Mouse (Mus musculus) macrophage (primary cell): ENCODE measurements around the gene Lypd6. TPM values are rescaled to one million over a fixed set of nuclear protein-coding genes. Genes with fewer than 3 reads are reported as not detected.

Experiments used
- H3K27ac ChIP-seq: fragments of 350-480 bp; formaldehyde crosslinking; 2 replicates; pipeline ENCODE4 v1.9.0; 2021
- H3K36me3 ChIP-seq: fragments of 350-480 bp; formaldehyde crosslinking; 2 replicates; pipeline ENCODE4 v1.9.0; 2021; ENCODE audit errors: inconsistent target
- H3K4me3 ChIP-seq: fragments of 350-480 bp; formaldehyde crosslinking; 2 replicates; pipeline ENCODE4 v1.9.0; 2021; ENCODE audit errors: inconsistent target
- H3K79me2 ChIP-seq: fragments of 350-480 bp; formaldehyde crosslinking; 2 replicates; pipeline ENCODE4 v1.9.0; 2021; ENCODE audit errors: inconsistent target
- WGBS: methylation state at CpG from one replicate; pipeline ENCODE4 v1.1.7; 2026; ENCODE audit warnings: inconsistent platforms; ENCODE audit not compliant: missing documents; 5-methylcytosine and 5-hydroxymethylcytosine counted together
- polyA plus RNA-seq: library from polyadenylated mRNA; stranded (reverse); fragments of 250-400 nt; gene quantifications from 3 replicates; pipeline ENCODE4 v1.2.4, GENCODE M21; 2018; ENCODE audit warnings: inconsistent platforms

Lypd6 gene
- polyA plus RNA-seq, 1 experiment from 2014 or later = not detected

- Histone ChIP-seq H3K4me3 (no peak overlapping the region), H3K79me2 (no peaks in the 10 kb centered on the region), H3K36me3 (no peaks in the 10 kb centered on the region), H3K27ac (no peak overlapping the region)
- 82% methylated on average over 3 of the region's 3 CpGs for WGBS
Measured at GRCm38 (mm10) chr2:50087761-50088160, 21.5 kb downstream of the Lypd6 start.

GRCm38 (mm10) chr2:50096336-50096735, 30.1 kb downstream of the Lypd6 start:
- WGBS = 73% methylated on average over 3 of the region's 3 CpGs
- H3K4me3 ChIP-seq = no peak overlapping the region
- H3K27ac ChIP-seq = no peak overlapping the region
- H3K79me2 ChIP-seq = no peaks in the 10 kb centered on the region
- no peaks in the 10 kb centered on the region for H3K36me3 ChIP-seq

- no peak overlapping the region for H3K4me3 ChIP-seq
- no peak overlapping the region for H3K27ac ChIP-seq
- WGBS = 25% methylated on average over 9 of the region's 9 CpGs
- no peaks in the 10 kb centered on the region for H3K79me2 ChIP-seq
- no peaks in the 10 kb centered on the region for H3K36me3 ChIP-seq
Measured at GRCm38 (mm10) chr2:50100364-50101151, 34.3 kb downstream of the Lypd6 start.

- no peak overlapping the region for H3K4me3 ChIP-seq
- H3K27ac ChIP-seq = no peak overlapping the region
- H3K36me3 ChIP-seq = no peaks in the 10 kb centered on the region
- WGBS = 82% methylated on average over 1 of the region's 1 CpGs
- H3K79me2 ChIP-seq = no peaks in the 10 kb centered on the region
Measured at GRCm38 (mm10) chr2:50101152-50101450, 34.9 kb downstream of the Lypd6 start.

DNA sequence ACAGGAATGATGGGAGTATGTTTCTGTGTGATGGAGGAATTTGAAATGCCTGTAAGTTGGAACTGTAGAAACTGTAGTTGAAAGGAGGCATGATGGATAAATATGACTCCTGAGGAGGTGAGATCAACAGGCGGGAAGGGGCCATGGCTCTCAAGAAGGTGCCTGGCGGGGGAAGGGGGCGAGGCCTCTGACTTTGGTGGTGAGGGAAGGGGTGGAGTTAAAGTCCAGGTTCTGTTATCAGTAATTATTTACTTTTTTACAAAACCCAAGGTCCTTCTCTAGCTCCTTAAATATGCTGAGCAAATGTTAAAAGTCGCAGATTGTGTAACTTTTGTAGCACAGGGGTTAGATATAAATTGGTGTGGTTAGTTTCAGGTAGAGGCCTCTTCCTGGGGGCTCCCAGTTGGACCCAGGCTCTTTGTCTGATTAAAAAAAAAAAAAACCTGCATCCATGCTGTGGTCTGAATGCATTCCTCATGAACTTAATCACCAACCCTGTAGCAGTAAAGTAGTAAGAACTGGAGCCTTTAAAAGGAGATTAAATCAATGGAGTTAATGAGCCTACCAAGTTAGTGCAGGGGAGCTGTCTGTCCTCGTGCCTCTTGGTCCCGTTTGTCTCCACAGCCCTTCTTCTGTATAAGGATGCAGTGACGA, 37.7 kb downstream of the Lypd6 start:
- Histone ChIP-seq H3K36me3 (no peaks in the 10 kb centered on the region), H3K4me3 (no peak overlapping the region), H3K27ac (no peak overlapping the region), H3K79me2 (no peaks in the 10 kb centered on the region)
- 85% methylated on average over 7 of the region's 7 CpGs for WGBS

DNA sequence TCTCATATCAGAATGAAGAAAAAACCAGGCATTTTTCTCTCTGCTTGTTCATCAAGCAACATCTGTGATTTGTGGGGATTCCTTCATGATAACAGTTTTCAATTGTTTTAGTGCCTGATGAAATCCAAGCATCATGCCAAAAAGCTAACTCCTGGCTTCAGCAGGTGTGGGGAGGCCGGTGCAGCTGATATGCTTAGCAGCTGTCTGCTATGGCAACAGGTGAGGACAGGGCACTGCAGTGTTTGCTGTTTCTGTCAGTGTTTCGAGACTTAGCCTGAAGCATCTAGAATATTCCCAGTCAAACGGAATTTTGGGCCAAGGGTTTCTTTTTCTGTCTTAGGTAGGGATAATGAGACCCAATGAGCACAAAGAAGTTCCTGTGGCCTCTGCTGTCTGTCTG, 39.4 kb downstream of the Lypd6 start:
- no peak overlapping the region for H3K27ac ChIP-seq
- WGBS = 93% methylated on average over 3 of the region's 3 CpGs
- no peaks in the 10 kb centered on the region for H3K36me3 ChIP-seq
- H3K4me3 ChIP-seq = no peak overlapping the region
- H3K79me2 ChIP-seq = no peaks in the 10 kb centered on the region

GRCm38 (mm10) chr2:50105992-50106391, 39.8 kb downstream of the Lypd6 start:
- WGBS = 97% methylated on average over 3 of the region's 3 CpGs
- no peak overlapping the region for H3K4me3 ChIP-seq
- H3K36me3 ChIP-seq = no peaks in the 10 kb centered on the region
- H3K79me2 ChIP-seq = no peaks in the 10 kb centered on the region
- H3K27ac ChIP-seq = no peak overlapping the region

- WGBS = 72% methylated on average over 3 of the region's 3 CpGs
Measured at GRCm38 (mm10) chr2:50106879-50107278, 40.6 kb downstream of the Lypd6 start.

DNA sequence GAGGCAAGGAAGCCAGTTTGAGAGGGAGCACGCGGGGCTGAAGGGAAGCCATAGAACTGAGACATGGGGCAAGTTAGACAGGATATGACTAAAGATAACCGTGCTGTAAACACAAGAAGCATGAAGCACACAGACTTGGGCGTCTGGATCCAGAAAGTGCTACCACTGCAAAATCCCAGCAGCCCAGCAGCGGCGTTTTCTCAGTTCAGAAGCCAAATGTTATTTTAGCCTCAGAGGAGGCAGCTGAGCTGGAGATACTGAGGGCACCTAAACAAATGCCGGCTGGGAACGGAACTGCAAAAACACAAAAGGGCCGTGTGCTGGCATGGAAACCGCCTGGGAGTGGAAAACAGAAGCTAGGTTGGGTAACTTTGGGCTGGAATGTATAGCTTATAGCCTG, 43.9 kb downstream of the Lypd6 start:
- Histone ChIP-seq H3K36me3 (no peaks in the 10 kb centered on the region), H3K4me3 (no peak overlapping the region), H3K27ac (no peak overlapping the region), H3K79me2 (no peaks in the 10 kb centered on the region)
- WGBS = 85% methylated on average over 10 of the region's 10 CpGs

More at GRCm38 (mm10) chr2:50106879-50107278, 40.6 kb downstream of the Lypd6 start:
- H3K79me2 ChIP-seq = no peaks in the 10 kb centered on the region
- H3K27ac ChIP-seq = no peak overlapping the region
- no peaks in the 10 kb centered on the region for H3K36me3 ChIP-seq
- no peak overlapping the region for H3K4me3 ChIP-seq

DNA sequence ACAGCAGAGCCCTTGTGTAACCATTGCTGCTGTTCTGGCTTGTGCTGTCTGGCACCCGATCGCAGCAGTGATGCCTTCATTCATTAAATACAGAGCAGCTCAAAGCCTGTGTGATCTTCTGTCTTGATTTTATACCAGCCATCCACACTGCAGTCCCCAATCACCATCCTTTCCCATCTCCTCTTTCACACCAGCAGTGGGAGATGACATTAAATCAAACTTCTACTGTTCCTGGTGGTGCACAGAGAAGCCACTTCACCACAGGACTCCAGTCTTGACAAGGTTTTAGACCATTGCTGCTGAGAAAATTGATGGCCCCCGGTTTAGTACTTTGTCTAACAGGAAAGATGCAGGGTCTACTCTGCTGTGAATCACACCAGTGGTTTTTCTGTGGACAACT, 44.9 kb downstream of the Lypd6 start:
- Histone ChIP-seq H3K4me3 (no peak overlapping the region), H3K36me3 (no peaks in the 10 kb centered on the region), H3K79me2 (no peaks in the 10 kb centered on the region), H3K27ac (no peak overlapping the region)
- 82% methylated on average over 3 of the region's 3 CpGs for WGBS

- Histone ChIP-seq H3K36me3 (no peaks in the 10 kb centered on the region), H3K27ac (no peak overlapping the region), H3K4me3 (no peak overlapping the region), H3K79me2 (no peaks in the 10 kb centered on the region)
- WGBS = 67% methylated on average over 1 of the region's 1 CpGs
Measured at GRCm38 (mm10) chr2:50111609-50112008, 45.4 kb downstream of the Lypd6 start.

DNA sequence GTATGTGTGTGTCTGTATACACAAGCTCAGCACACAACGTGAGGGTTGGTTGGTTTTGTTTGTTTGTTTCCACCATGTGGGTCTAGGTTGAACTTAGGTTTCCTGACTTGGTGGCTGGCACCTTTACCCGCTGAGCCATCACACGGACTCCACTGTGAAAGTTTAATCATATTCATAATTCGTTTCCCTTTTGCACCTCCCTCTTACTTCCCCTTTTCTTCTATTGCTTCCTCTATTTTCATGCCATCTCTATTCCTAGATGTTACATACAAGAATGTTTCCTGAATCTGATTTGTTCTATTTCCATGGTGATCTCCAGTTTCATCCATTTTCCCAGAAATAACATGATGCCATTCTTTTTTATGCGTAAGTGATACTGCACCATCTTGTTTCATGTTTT, 46.2 kb downstream of the Lypd6 start:
- 20% methylated on average over 5 of the region's 5 CpGs for WGBS
- no peak overlapping the region for H3K27ac ChIP-seq
- H3K79me2 ChIP-seq = no peaks in the 10 kb centered on the region

GRCm38 (mm10) chr2:50119101-50119500, 52.9 kb downstream of the Lypd6 start:
- no peak overlapping the region for H3K27ac ChIP-seq
- H3K4me3 ChIP-seq = no peak overlapping the region
- WGBS = 93% methylated on average over 7 of the region's 7 CpGs
- no peaks in the 10 kb centered on the region for H3K79me2 ChIP-seq
- H3K36me3 ChIP-seq = no peaks in the 10 kb centered on the region

More for the DNA sequence above, 46.2 kb downstream of the Lypd6 start:
- Histone ChIP-seq H3K36me3 (no peaks in the 10 kb centered on the region), H3K4me3 (no peak overlapping the region)

DNA sequence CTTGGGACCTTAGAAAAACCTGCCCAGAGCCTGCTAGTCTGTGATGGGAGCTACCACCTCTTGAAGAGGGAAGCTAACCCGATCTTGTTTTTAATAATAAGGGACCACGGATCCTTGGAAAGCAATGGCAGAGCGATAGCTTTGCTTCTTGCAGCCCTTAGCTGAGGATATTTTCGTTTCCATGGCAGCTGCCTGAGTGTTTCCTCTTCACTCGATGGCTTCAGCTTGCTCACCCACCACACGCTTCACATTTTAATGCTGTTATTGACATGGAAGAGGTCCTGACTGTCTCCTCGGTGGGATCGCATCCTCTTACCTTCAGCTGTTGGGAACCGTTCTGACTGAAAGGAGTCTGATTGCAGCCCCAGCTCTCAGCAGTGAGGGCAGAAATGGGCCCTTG, 54.6 kb downstream of the Lypd6 start:
- no peak overlapping the region for H3K27ac ChIP-seq
- no peak overlapping the region for H3K4me3 ChIP-seq
- no peaks in the 10 kb centered on the region for H3K79me2 ChIP-seq
- H3K36me3 ChIP-seq = no peaks in the 10 kb centered on the region
- WGBS = 81% methylated on average over 9 of the region's 9 CpGs

DNA sequence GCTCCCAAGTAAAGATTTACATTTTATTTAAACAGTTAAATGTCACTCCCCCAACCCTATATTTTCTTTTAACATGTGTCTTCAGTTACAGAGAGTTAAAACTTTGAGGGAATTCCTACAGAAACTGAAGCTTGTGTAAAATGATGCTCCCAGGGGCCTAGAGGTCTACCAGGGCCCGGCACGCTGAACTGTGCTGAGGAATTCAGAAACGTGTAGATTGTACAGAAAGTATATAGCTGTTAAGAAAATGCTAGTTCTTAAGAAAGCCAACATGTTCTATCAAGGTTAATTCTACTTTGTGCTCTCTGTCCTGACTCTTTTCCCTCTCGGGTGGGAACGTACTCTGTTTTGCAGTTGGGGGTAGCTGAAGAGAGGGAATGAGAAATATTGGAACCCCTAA, 57.1 kb downstream of the Lypd6 start:
- 97% methylated on average over 5 of the region's 5 CpGs for WGBS
- Histone ChIP-seq H3K36me3 (no peaks in the 10 kb centered on the region), H3K4me3 (no peak overlapping the region), H3K27ac (no peak overlapping the region), H3K79me2 (no peaks in the 10 kb centered on the region)
